Mouse (Mus musculus): ENCODE measurements at regions not wholly inside any gene's neighbourhood (a gene's known extent, or its start where the extent isn't known, plus 50 kb on each side); places are given as distances from the start of the nearest gene placed in this dataset.

DNA sequence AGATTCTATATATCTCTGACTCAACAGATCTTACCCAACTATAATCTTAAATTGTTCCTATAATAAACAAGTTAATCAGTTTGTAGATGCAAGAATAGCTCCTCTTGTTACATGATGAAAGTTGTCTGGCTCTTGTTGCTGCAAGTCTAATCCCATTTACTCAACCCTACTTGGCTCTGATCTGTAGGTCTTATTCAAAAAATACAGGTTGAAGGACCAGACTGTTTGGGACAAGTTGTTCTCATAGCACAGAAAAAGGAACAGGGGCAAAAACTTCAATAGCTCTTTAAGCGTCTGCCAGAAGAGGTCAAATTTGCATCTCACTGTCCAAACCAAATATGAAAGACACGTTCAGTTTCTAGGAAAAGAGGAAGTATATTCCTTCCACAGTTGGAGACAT is 587.3 kb upstream of the B3galt2 start:
- H3K79me2 ChIP-seq (ENCODE audit: control insufficient read depth, insufficient read depth, low read length, poor library complexity): no peaks in the 10 kb centered on the region
- no peaks in the 10 kb centered on the region for H3K27me3 ChIP-seq (ENCODE audit: control insufficient read depth in 1 of 2, insufficient read depth in 2 of 2, low read length in 2 of 2)
- no peak for TF ChIP-seq POLR2AphosphoS2 (IDR thresholded peaks at IDR 0.05; ENCODE audit: low read length)
- no peak for TF ChIP-seq CHD1 (IDR thresholded peaks at IDR 0.05; ENCODE audit: low read depth, low read length)
- TF ChIP-seq EP300 (IDR thresholded peaks at IDR 0.05; ENCODE audit: low read depth in 1 of 2, low read length in 2 of 2): no peak
- TF ChIP-seq ELF1 (IDR thresholded peaks at IDR 0.05; ENCODE audit: low read depth, low read length): no peak
- TF ChIP-seq USF1 (IDR thresholded peaks at IDR 0.05; ENCODE audit: low read depth, low read length): no peak
- TF ChIP-seq RAD21 (IDR thresholded peaks at IDR 0.05; ENCODE audit: low read depth, low read length): no peak
- TF ChIP-seq POLR2AphosphoS5 (IDR thresholded peaks at IDR 0.05; ENCODE audit: borderline replicate concordance, low read depth, low read length): no peak
- TF ChIP-seq E2F4 (IDR thresholded peaks at IDR 0.05; ENCODE audit: borderline replicate concordance, low read depth, low read length): no peak
- TF ChIP-seq MAX (IDR thresholded peaks at IDR 0.05; ENCODE audit: low read length): no peak
- no peak for TF ChIP-seq GATA1 (IDR thresholded peaks at IDR 0.05; ENCODE audit: low read depth, low read length)
- TF ChIP-seq KAT2A (conservative IDR thresholded peaks at IDR 0.05; ENCODE audit: low read depth, low read length): no peak
- TF ChIP-seq NRF1 (IDR thresholded peaks at IDR 0.05; ENCODE audit: insufficient read depth, low read depth, low read length, poor library complexity, severe bottlenecking): no peak
- H3K4me1 ChIP-seq (ENCODE audit: control insufficient read depth in 1 of 2, insufficient read depth in 2 of 2, low read length in 2 of 2): peaks cover 5 to 12% of the 10 kb centered on the region in 2 experiments
- H3K9ac ChIP-seq (ENCODE audit: control insufficient read depth, low read depth, low read length, poor library complexity, severe bottlenecking): no peak overlapping the region
- H3K36me3 ChIP-seq (ENCODE audit: control insufficient read depth in 1 of 2, insufficient read depth in 2 of 2, low read length in 2 of 2): peaks cover 0 to 10% of the 10 kb centered on the region in 2 experiments; a peak in 2 of 4 replicates
- no peaks in the 10 kb centered on the region for H3K9me3 ChIP-seq (replicated peaks; ENCODE audit: insufficient read depth, low read length)
- no peak for DNase-seq (ENCODE audit: low read depth, low spot score)
- H3K27ac ChIP-seq (ENCODE audit: control insufficient read depth, low read depth, low read length): no peak overlapping the region
- H3K4me3 ChIP-seq (ENCODE audit: control insufficient read depth in 1 of 2, insufficient read depth in 1 of 2, low read depth in 2 of 2, low read length in 2 of 2): no peak overlapping the region

DNA sequence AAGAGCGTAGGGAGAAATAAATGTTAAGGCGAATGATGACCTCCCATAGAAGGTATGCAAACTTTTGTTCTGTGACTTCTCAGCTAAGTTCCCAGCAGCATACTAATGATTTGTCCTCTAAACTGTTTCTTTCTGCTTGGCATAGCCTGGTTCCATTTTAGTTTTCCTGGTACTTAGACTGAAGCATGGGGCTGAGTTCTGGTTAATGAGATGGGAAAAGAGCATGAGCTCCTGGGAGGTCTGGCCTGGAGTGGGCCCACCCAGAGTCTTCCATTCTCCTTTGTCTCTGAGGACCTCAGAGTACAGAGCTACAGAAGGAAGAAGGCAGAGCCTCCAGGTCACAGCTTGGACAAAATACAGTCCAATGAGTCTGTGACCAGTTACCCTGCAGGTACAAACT is 586.9 kb upstream of the B3galt2 start:
- no peaks in the 10 kb centered on the region for H3K27me3 ChIP-seq (ENCODE audit: control insufficient read depth in 1 of 2, insufficient read depth in 2 of 2, low read length in 2 of 2)
- no peak overlapping the region for H3K9ac ChIP-seq (ENCODE audit: control insufficient read depth, low read depth, low read length, poor library complexity, severe bottlenecking)
- TF ChIP-seq JUND (IDR thresholded peaks at IDR 0.05; ENCODE audit: low read depth, low read length) (no peak), RAD21 (IDR thresholded peaks at IDR 0.05; ENCODE audit: low read depth, low read length) (no peak), SIN3A (IDR thresholded peaks at IDR 0.05; ENCODE audit: low read length) (no peak), CHD1 (IDR thresholded peaks at IDR 0.05; ENCODE audit: low read depth, low read length) (no peak), MYB (IDR thresholded peaks at IDR 0.05; ENCODE audit: low read depth, low read length) (no peak), GATA1 (IDR thresholded peaks at IDR 0.05; ENCODE audit: low read depth, low read length) (no peak)
- peaks cover 0 to 10% of the 10 kb centered on the region in 2 experiments; a peak in 2 of 4 replicates for H3K36me3 ChIP-seq (ENCODE audit: control insufficient read depth in 1 of 2, insufficient read depth in 2 of 2, low read length in 2 of 2)
- no peak overlapping the region for H3K4me3 ChIP-seq (ENCODE audit: control insufficient read depth in 1 of 2, insufficient read depth in 1 of 2, low read depth in 2 of 2, low read length in 2 of 2)
- DNase-seq (ENCODE audit: low read depth, low spot score): no peak
- H3K9me3 ChIP-seq (replicated peaks; ENCODE audit: insufficient read depth, low read length): no peaks in the 10 kb centered on the region
- H3K27ac ChIP-seq (ENCODE audit: control insufficient read depth, low read depth, low read length): no peak overlapping the region
- no peaks in the 10 kb centered on the region for H3K79me2 ChIP-seq (ENCODE audit: control insufficient read depth, insufficient read depth, low read length, poor library complexity)
- peaks cover 5 to 12% of the 10 kb centered on the region in 2 experiments for H3K4me1 ChIP-seq (ENCODE audit: control insufficient read depth in 1 of 2, insufficient read depth in 2 of 2, low read length in 2 of 2)

Data from MEL (cell line).